Mouse (Mus musculus) MEL (cell line): ENCODE data around the gene Dqx1. TPM values are rescaled to one million over a fixed set of nuclear protein-coding genes. Genes with fewer than 3 reads are reported as not detected.
A peak's percentile ranks its signal among the peaks of the same experiment; 100 is the strongest.

Experiments
- DNase-seq: peaks from one replicate; pipeline ENCODE4 v3.0.0; 2011; ENCODE audit warnings: low read depth, low spot score
- H3K27ac ChIP-seq: 2 replicates; pipeline ENCODE4 v1.5.1; 2012; ENCODE audit warnings: low read depth, mild to moderate bottlenecking, control low read depth, low read length, moderate library complexity; ENCODE audit not compliant: control insufficient read depth
- H3K27me3 ChIP-seq, 2 experiments: fragments of 150-350 bp in 1 of 2; sonication (generic) in 1 of 2; 2 replicates each; pipeline ENCODE4 v1.6.1; 2012; ENCODE audit warnings: low read length in 2 of 2, mild to moderate bottlenecking in 2 of 2, improper control_type of control experiment in 1 of 2, moderate library complexity in 1 of 2; ENCODE audit not compliant: insufficient read depth in 2 of 2, control insufficient read depth in 1 of 2
- H3K36me3 ChIP-seq, 2 experiments: 2 replicates each; pipeline ENCODE4 v1.6.1; 2012 to 2014; ENCODE audit warnings: low read length in 2 of 2, improper control_type of control experiment in 1 of 2, inconsistent platforms in 1 of 2, mild to moderate bottlenecking in 1 of 2; ENCODE audit not compliant: insufficient read depth in 2 of 2, control insufficient read depth in 1 of 2
- H3K4me1 ChIP-seq, 2 experiments: fragments of 150-350 bp in 1 of 2; sonication (generic) in 1 of 2; 2 replicates each; pipeline ENCODE4 v1.6.1; 2012; ENCODE audit warnings: low read length in 2 of 2, improper control_type of control experiment in 1 of 2, mild to moderate bottlenecking in 1 of 2; ENCODE audit not compliant: insufficient read depth in 2 of 2, control insufficient read depth in 1 of 2
- H3K4me3 ChIP-seq, 2 experiments: fragments of 150-350 bp in 1 of 2; sonication (generic) in 1 of 2; 2 replicates each; pipeline ENCODE4 v1.5.1; 2012; ENCODE audit warnings: low read depth in 2 of 2, low read length in 2 of 2, mild to moderate bottlenecking in 2 of 2, moderate library complexity in 2 of 2, control low read depth in 1 of 2, improper control_type of control experiment in 1 of 2; ENCODE audit not compliant: control insufficient read depth in 1 of 2, insufficient read depth in 1 of 2
- H3K79me2 ChIP-seq: 2 replicates; pipeline ENCODE4 v1.6.1; 2012; ENCODE audit warnings: mild to moderate bottlenecking, low read length, moderate library complexity; ENCODE audit not compliant: control insufficient read depth, poor library complexity, insufficient read depth
- H3K9ac ChIP-seq: 2 replicates; pipeline ENCODE4 v1.6.1; 2012; ENCODE audit warnings: low read depth, mild to moderate bottlenecking, control low read depth, low read length, moderate library complexity; ENCODE audit not compliant: control insufficient read depth, poor library complexity, severe bottlenecking
- H3K9me3 ChIP-seq: fragments of 150-350 bp; sonication (generic); replicated peaks from 2 replicates; pipeline ENCODE4 v1.6.1; 2012; ENCODE audit warnings: mild to moderate bottlenecking, low read length, improper control_type of control experiment, moderate library complexity; ENCODE audit not compliant: insufficient read depth
- BHLHE40 ChIP-seq: IDR thresholded peaks from 2 replicates; pipeline ENCODE4 v1.6.1; 2012; ENCODE audit warnings: low read depth, mild to moderate bottlenecking, inconsistent platforms, low read length, improper control_type of control experiment, borderline replicate concordance
- CHD1 ChIP-seq: IDR thresholded peaks from 2 replicates; pipeline ENCODE4 v1.6.1; 2012; ENCODE audit warnings: low read depth, mild to moderate bottlenecking, inconsistent platforms, low read length, improper control_type of control experiment
- CHD2 ChIP-seq: IDR thresholded peaks from 2 replicates; pipeline ENCODE4 v1.6.1; 2011; ENCODE audit warnings: low read length, improper control_type of control experiment
- CTCF ChIP-seq, 3 experiments: IDR thresholded peaks in 2 of 3; conservative IDR thresholded peaks in 1 of 3; 2 replicates each; pipeline ENCODE4 v1.5.1; 2011 to 2012; ENCODE audit warnings: low read length in 3 of 3, low read depth in 2 of 3, mild to moderate bottlenecking in 2 of 3, improper control_type of control experiment in 1 of 3, inconsistent platforms in 1 of 3, mixed read lengths in 1 of 3, moderate library complexity in 1 of 3; ENCODE audit not compliant: control insufficient read depth in 1 of 3, insufficient read depth in 1 of 3, poor library complexity in 1 of 3, severe bottlenecking in 1 of 3
- E2F4 ChIP-seq: IDR thresholded peaks from 2 replicates; pipeline ENCODE4 v1.6.1; 2011; ENCODE audit warnings: low read depth, low read length, improper control_type of control experiment, borderline replicate concordance
- EP300 ChIP-seq, 2 experiments: IDR thresholded peaks; 2 replicates each; pipeline ENCODE4 v1.6.1; 2011; ENCODE audit warnings: improper control_type of control experiment in 2 of 2, low read length in 2 of 2, low read depth in 1 of 2, mild to moderate bottlenecking in 1 of 2
- ETS1 ChIP-seq: IDR thresholded peaks from 2 replicates; pipeline ENCODE4 v1.6.1; 2012; ENCODE audit warnings: low read depth, mild to moderate bottlenecking, inconsistent platforms, low read length, improper control_type of control experiment, moderate library complexity
- GABPA ChIP-seq: IDR thresholded peaks from 2 replicates; pipeline ENCODE4 v1.6.1; 2012; ENCODE audit warnings: low read depth, mild to moderate bottlenecking, inconsistent platforms, low read length, improper control_type of control experiment, moderate library complexity
- GATA1 ChIP-seq: IDR thresholded peaks from 2 replicates; pipeline ENCODE4 v1.6.1; 2011; ENCODE audit warnings: low read depth, low read length, improper control_type of control experiment
- HCFC1 ChIP-seq: IDR thresholded peaks from 2 replicates; pipeline ENCODE4 v1.6.1; 2012; ENCODE audit warnings: low read depth, mild to moderate bottlenecking, inconsistent platforms, low read length, improper control_type of control experiment, moderate library complexity
- MAFK ChIP-seq: IDR thresholded peaks from 2 replicates; pipeline ENCODE4 v1.6.1; 2011; ENCODE audit warnings: low read depth, mild to moderate bottlenecking, low read length, improper control_type of control experiment, borderline replicate concordance
- MAX ChIP-seq: IDR thresholded peaks from 2 replicates; pipeline ENCODE4 v1.6.1; 2011; ENCODE audit warnings: low read length, improper control_type of control experiment
- MEF2A ChIP-seq: IDR thresholded peaks from 2 replicates; pipeline ENCODE4 v1.6.1; 2014; ENCODE audit warnings: low read depth, mild to moderate bottlenecking, inconsistent platforms, low read length, improper control_type of control experiment; ENCODE audit not compliant: poor library complexity, insufficient replicate concordance, severe bottlenecking; ENCODE audit errors: extremely low read depth
- MXI1 ChIP-seq: IDR thresholded peaks from 2 replicates; pipeline ENCODE4 v1.6.1; 2011; ENCODE audit warnings: mild to moderate bottlenecking, low read depth, low read length, improper control_type of control experiment
- MYB ChIP-seq: IDR thresholded peaks from 2 replicates; pipeline ENCODE4 v1.6.1; 2011; ENCODE audit warnings: mild to moderate bottlenecking, low read depth, low read length, improper control_type of control experiment
- NRF1 ChIP-seq: IDR thresholded peaks from 2 replicates; pipeline ENCODE4 v1.6.1; 2014; ENCODE audit warnings: low read depth, mild to moderate bottlenecking, inconsistent platforms, low read length, improper control_type of control experiment, moderate library complexity; ENCODE audit not compliant: poor library complexity, insufficient read depth, severe bottlenecking
- POLR2A ChIP-seq, 2 experiments: IDR thresholded peaks; 2 replicates each; pipeline ENCODE4 v1.6.1; 2011 to 2012; ENCODE audit warnings: low read length in 2 of 2, mild to moderate bottlenecking in 2 of 2, control low read depth in 1 of 2, improper control_type of control experiment in 1 of 2, low read depth in 1 of 2, moderate library complexity in 1 of 2; ENCODE audit not compliant: control insufficient read depth in 1 of 2, insufficient read depth in 1 of 2, poor library complexity in 1 of 2
- POLR2AphosphoS2 ChIP-seq: IDR thresholded peaks from 2 replicates; pipeline ENCODE4 v1.6.1; 2011; ENCODE audit warnings: low read length, improper control_type of control experiment
- RAD21 ChIP-seq: IDR thresholded peaks from 2 replicates; pipeline ENCODE4 v1.6.1; 2011; ENCODE audit warnings: mild to moderate bottlenecking, low read depth, low read length, improper control_type of control experiment
- SIN3A ChIP-seq: IDR thresholded peaks from 2 replicates; pipeline ENCODE4 v1.6.1; 2012; ENCODE audit warnings: low read length, improper control_type of control experiment, inconsistent platforms
- TAL1 ChIP-seq: IDR thresholded peaks from 2 replicates; pipeline ENCODE4 v1.6.1; 2012; ENCODE audit warnings: mild to moderate bottlenecking, inconsistent platforms, low read length, moderate library complexity, mixed read lengths
- TBP ChIP-seq: IDR thresholded peaks from 2 replicates; pipeline ENCODE4 v1.8.0; 2011; ENCODE audit warnings: low read depth, low read length, improper control_type of control experiment
- TCF12 ChIP-seq: IDR thresholded peaks from 2 replicates; pipeline ENCODE4 v1.6.1; 2014; ENCODE audit warnings: low read depth, mild to moderate bottlenecking, inconsistent platforms, low read length, improper control_type of control experiment, moderate library complexity
- UBTF ChIP-seq: IDR thresholded peaks from 2 replicates; pipeline ENCODE4 v1.6.1; 2012; ENCODE audit warnings: low read depth, mild to moderate bottlenecking, inconsistent platforms, low read length, improper control_type of control experiment, moderate library complexity, borderline replicate concordance; ENCODE audit not compliant: insufficient read depth
- USF2 ChIP-seq, 2 experiments: IDR thresholded peaks; 2 replicates each; pipeline ENCODE4 v1.6.1; 2011 to 2012; ENCODE audit warnings: improper control_type of control experiment in 2 of 2, low read length in 2 of 2, borderline replicate concordance in 1 of 2, inconsistent platforms in 1 of 2, low read depth in 1 of 2, mild to moderate bottlenecking in 1 of 2; ENCODE audit not compliant: insufficient read depth in 1 of 2
- ZC3H11A ChIP-seq: IDR thresholded peaks from 2 replicates; pipeline ENCODE4 v1.6.1; 2012; ENCODE audit warnings: low read depth, mild to moderate bottlenecking, inconsistent platforms, low read length, improper control_type of control experiment
- ZKSCAN1 ChIP-seq: IDR thresholded peaks from 2 replicates; pipeline ENCODE4 v1.6.1; 2012; ENCODE audit warnings: low read depth, mild to moderate bottlenecking, inconsistent platforms, low read length, improper control_type of control experiment, moderate library complexity
- ZMIZ1 ChIP-seq: IDR thresholded peaks from 2 replicates; pipeline ENCODE4 v1.6.1; 2012; ENCODE audit warnings: low read depth, mild to moderate bottlenecking, inconsistent platforms, low read length, improper control_type of control experiment, moderate library complexity
- ZNF384 ChIP-seq: IDR thresholded peaks from 2 replicates; pipeline ENCODE4 v1.6.1; 2012; ENCODE audit warnings: low read depth, mild to moderate bottlenecking, inconsistent platforms, low read length, improper control_type of control experiment
- polyA plus RNA-seq, 2 experiments: library from polyadenylated mRNA; stranded (reverse) in 1 of 2; unstranded in 1 of 2; fragments of >175 nt in 1 of 2; fragments of >200 nt in 1 of 2; gene quantifications; 2 replicates each; pipeline versions ENCODE4 v1.2.1 to v1.2.4; 2012; ENCODE audit warnings: low replicate concordance in 2 of 2, low read depth in 1 of 2; ENCODE audit not compliant: insufficient read length in 2 of 2, insufficient read depth in 1 of 2, missing spikeins in 1 of 2
- total RNA-seq: library from RNA; depleted of rRNA; stranded (reverse); fragments of 300-350 nt; gene quantifications from 2 replicates; pipeline ENCODE4 v1.2.3, GENCODE M21; 2012

Gene Dqx1
- total and polyA plus RNA-seq, 3 experiments: 1.3 to 3.4 TPM; not detected in 1

DNA sequence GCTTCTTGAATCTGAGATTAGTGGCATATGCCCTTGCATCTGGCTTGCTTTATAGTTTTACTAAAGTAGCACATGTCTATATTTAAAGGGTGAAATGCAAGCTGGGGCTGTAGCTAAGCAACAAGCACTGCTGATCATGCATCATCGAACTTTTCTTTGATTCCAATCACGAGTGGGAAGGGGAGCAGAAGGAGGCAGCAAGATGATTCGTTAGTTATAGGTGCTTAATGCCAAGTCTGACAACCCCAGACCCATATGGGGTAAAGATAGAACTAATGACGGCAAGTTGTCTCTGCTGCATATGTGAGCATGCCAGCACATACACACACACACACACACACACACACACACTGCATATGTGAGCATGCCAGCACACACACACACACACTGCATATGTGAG, 46.5 kb downstream of the Dqx1 start:
- no peak overlapping the region for H3K4me3 ChIP-seq
- H3K36me3 ChIP-seq: peaks cover 1 to 8% of the 10 kb centered on the region in 2 experiments; a peak in 3 of 4 replicates
- no peak overlapping the region for H3K9ac ChIP-seq
- no peaks in the 10 kb centered on the region for H3K9me3 ChIP-seq
- H3K4me1 ChIP-seq: peaks cover 0 to 7% of the 10 kb centered on the region in 2 experiments; a peak in 3 of 4 replicates
- no peaks in the 10 kb centered on the region for H3K27me3 ChIP-seq
- H3K27ac ChIP-seq: no peak overlapping the region
- peaks cover 16% of the 10 kb centered on the region for H3K79me2 ChIP-seq
- no peak for TF ChIP-seq BHLHE40
- TF ChIP-seq, all 39 proteins: peak for 0
- DNase-seq: no peak

DNA sequence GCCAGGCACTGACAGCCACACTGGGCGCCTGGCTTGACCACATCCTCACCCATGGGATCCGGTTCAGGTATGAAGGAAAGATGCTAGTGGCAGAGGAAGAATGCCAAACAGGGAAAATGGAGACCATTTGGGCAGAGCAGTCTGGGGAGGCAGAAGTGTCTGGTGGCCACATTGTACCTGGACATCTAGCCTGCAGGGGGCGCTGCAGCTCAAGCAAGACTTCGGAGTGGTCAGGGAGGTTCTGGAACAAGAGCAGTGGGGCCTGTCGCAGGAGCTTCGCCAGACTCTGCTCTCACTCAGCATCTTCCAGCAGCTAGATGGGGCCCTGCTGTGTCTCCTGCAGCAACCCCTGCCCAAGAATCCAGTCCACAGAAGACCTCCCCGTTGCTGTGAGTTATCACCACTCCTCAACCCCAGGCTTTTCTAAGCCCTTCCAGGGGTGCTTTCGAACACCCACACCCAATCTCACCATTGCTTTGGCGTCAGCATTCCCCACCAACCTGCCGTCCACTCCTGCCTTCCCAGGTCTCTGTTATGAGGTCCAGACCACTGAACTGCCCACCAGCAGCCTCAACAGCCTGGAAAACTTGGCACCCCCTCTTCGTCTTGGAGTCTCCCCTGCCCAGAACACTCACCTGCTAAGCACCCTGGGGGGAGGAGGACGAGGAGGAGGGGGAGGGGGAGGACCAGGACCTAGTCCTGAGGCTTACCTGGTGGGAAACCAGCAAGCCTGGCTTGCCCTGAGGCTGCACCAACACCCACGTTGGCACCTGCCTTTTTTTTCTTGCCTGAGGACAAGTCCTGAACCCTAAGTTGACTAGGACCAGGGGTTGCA, 50.1 kb downstream of the Dqx1 start:
- H3K27me3 ChIP-seq: no peaks in the 10 kb centered on the region
- no peaks in the 10 kb centered on the region for H3K9me3 ChIP-seq
- peaks cover 1 to 10% of the 10 kb centered on the region in 2 experiments; a peak in 3 of 4 replicates for H3K36me3 ChIP-seq
- H3K4me3 ChIP-seq: peak overlapping the region; percentile 79 to 93
- peaks cover 12% of the 10 kb centered on the region for H3K79me2 ChIP-seq
- DNase-seq: peak; percentile 84
- H3K9ac ChIP-seq: peak overlapping the region; percentile 86
- no peaks in the 10 kb centered on the region; a peak in 2 of 4 replicates for H3K4me1 ChIP-seq
- no peak overlapping the region for H3K27ac ChIP-seq
- TF ChIP-seq POLR2AphosphoS2: no peak
- TF ChIP-seq GABPA: no peak
- no peak for TF ChIP-seq TCF12
- no peak for TF ChIP-seq E2F4
- no peak for TF ChIP-seq MAFK
- no peak for TF ChIP-seq ZNF384
- peak; percentile 49; the same call in 1 of the 2 replicates for TF ChIP-seq ZC3H11A
- TF ChIP-seq GATA1: no peak
- no peak for TF ChIP-seq BHLHE40
- 0 out of 2 replicates have a peak, but pooled peaks have one; percentile 14 for TF ChIP-seq MAX
- TF ChIP-seq MYB: no peak
- no peak for TF ChIP-seq USF2 (IDR thresholded peaks at IDR 0.05; ENCODE audit: borderline replicate concordance in 1 of 2, insufficient read depth in 1 of 2, low read depth in 1 of 2, low read length in 2 of 2)
- peak; percentile 85 to 94 (median 93) for TF ChIP-seq CTCF (IDR thresholded peaks at IDR 0.05 in 2 of 3, conservative IDR thresholded peaks at IDR 0.05 in 1 of 3; ENCODE audit: control insufficient read depth in 1 of 3, insufficient read depth in 1 of 3, low read depth in 2 of 3, low read length in 3 of 3, poor library complexity in 1 of 3, severe bottlenecking in 1 of 3)
- TF ChIP-seq TAL1: no peak
- peak; percentile 5; the same call in 1 of the 2 replicates for TF ChIP-seq MXI1
- TF ChIP-seq NRF1: no peak
- no peak for TF ChIP-seq UBTF
- no peak for TF ChIP-seq EP300 (IDR thresholded peaks at IDR 0.05; ENCODE audit: low read depth in 1 of 2, low read length in 2 of 2)
- 0 out of 2 replicates have a peak, but pooled peaks have one; percentile 11 for TF ChIP-seq MEF2A
- 0 out of 2 replicates have a peak, but pooled peaks have one; percentile 32 for TF ChIP-seq SIN3A
- 0 out of 2 replicates have a peak, but pooled peaks have one; percentile 24 for TF ChIP-seq HCFC1
- TF ChIP-seq CHD1: no peak
- no peak for TF ChIP-seq ZMIZ1
- TF ChIP-seq ZKSCAN1: no peak
- no peak for TF ChIP-seq CHD2
- TF ChIP-seq TBP: no peak
- TF ChIP-seq POLR2A (IDR thresholded peaks at IDR 0.05; ENCODE audit: control insufficient read depth in 1 of 2, insufficient read depth in 1 of 2, low read depth in 1 of 2, low read length in 2 of 2, poor library complexity in 1 of 2): no peak
- TF ChIP-seq ETS1: no peak
- TF ChIP-seq RAD21: peak; percentile 61
